Mouse (Mus musculus) heart, embryonic 10.5 days (tissue): ENCODE measurements around the gene Ppard. TPM values are rescaled to one million over a fixed set of nuclear protein-coding genes. Genes with fewer than 3 reads are reported as not detected.
A peak's percentile ranks its signal among the peaks of the same experiment; 100 is the strongest.
"Not testable (repeated sequence)": the region's sequence is repeated elsewhere in the genome, so short reads cannot be mapped to it uniquely, and the experiment has no call there.

ENCODE experiments used
- DNase-seq: peaks from one replicate; pipeline ENCODE4 v3.0.0-alpha.2; 2017; ENCODE audit warnings: low spot score
- H3K27ac ChIP-seq: fragments of 300-500 bp; sonication (generic); 2 replicates; pipeline ENCODE4 v1.5.1; 2016; ENCODE audit warnings: mild to moderate bottlenecking
- H3K27me3 ChIP-seq: fragments of 300-500 bp; sonication (generic); 2 replicates; pipeline ENCODE4 v1.6.1; 2016; ENCODE audit warnings: mild to moderate bottlenecking; ENCODE audit not compliant: poor library complexity, insufficient read depth, severe bottlenecking
- H3K36me3 ChIP-seq: fragments of 300-500 bp; sonication (generic); 2 replicates; pipeline ENCODE4 v1.6.1; 2016; ENCODE audit warnings: mild to moderate bottlenecking, moderate library complexity
- H3K4me1 ChIP-seq: fragments of 300-500 bp; sonication (generic); 2 replicates; pipeline ENCODE4 v1.6.1; 2016; ENCODE audit warnings: mild to moderate bottlenecking
- H3K4me3 ChIP-seq: fragments of 300-500 bp; sonication (generic); 2 replicates; pipeline ENCODE4 v1.5.1; 2016; ENCODE audit warnings: mild to moderate bottlenecking, moderate library complexity
- H3K9me3 ChIP-seq: fragments of 300-500 bp; sonication (generic); 2 replicates; pipeline ENCODE4 v1.6.1; 2016; ENCODE audit warnings: mild to moderate bottlenecking, moderate library complexity
- WGBS: fragments of 180-500 bp; shearing (Covaris S2); methylation state at CpG from one replicate; pipeline ENCODE4 v1.1.7; 2016; 5-methylcytosine and 5-hydroxymethylcytosine counted together
- polyA plus RNA-seq: library from polyadenylated mRNA; unstranded; fragments of >200 nt; fragmentation: Nextera tagmentation; extraction: Ambion mirVana; gene quantifications from 2 replicates; pipeline ENCODE4 v1.2.1, GENCODE M21; 2016

The Ppard gene
- polyA plus RNA-seq, 1 experiment from 2014 or later = 1.2 TPM

GRCm38 (mm10) chr17:28317091-28317490 lies 84.6 kb downstream of the Ppard start:
- DNase-seq = no peak
- no peak overlapping the region for H3K4me3 ChIP-seq
- H3K4me1 ChIP-seq = peaks cover 39% of the 10 kb centered on the region
- no peak overlapping the region; the same call in 1 of the 2 replicates for H3K27ac ChIP-seq
- peaks cover 60% of the 10 kb centered on the region for H3K36me3 ChIP-seq
- H3K27me3 ChIP-seq = no peaks in the 10 kb centered on the region
- no peaks in the 10 kb centered on the region for H3K9me3 ChIP-seq
- 75% methylated on average over 8 of the region's 8 CpGs for WGBS

GRCm38 (mm10) chr17:28317725-28318124 lies 85.2 kb downstream of the Ppard start:
- WGBS = 87% methylated on average over 9 of the region's 9 CpGs
- Histone ChIP-seq H3K27me3 (no peaks in the 10 kb centered on the region), H3K36me3 (peaks cover 66% of the 10 kb centered on the region), H3K9me3 (no peaks in the 10 kb centered on the region), H3K4me3 (no peak overlapping the region), H3K4me1 (peaks cover 35% of the 10 kb centered on the region), H3K27ac (no peak overlapping the region)
- DNase-seq = no peak

GRCm38 (mm10) chr17:28321700-28322099 lies 89.2 kb downstream of the Ppard start:
- no peaks in the 10 kb centered on the region for H3K9me3 ChIP-seq

GRCm38 (mm10) chr17:28323786-28324185 lies 91.3 kb downstream of the Ppard start:
- no peaks in the 10 kb centered on the region for H3K9me3 ChIP-seq
- H3K27ac ChIP-seq = no peak overlapping the region
- H3K27me3 ChIP-seq = no peaks in the 10 kb centered on the region
- DNase-seq = no peak
- WGBS = 88% methylated on average over 8 of the region's 8 CpGs
- H3K4me1 ChIP-seq = peaks cover 13% of the 10 kb centered on the region
- H3K4me3 ChIP-seq = no peak overlapping the region
- peaks cover 60% of the 10 kb centered on the region for H3K36me3 ChIP-seq

More at GRCm38 (mm10) chr17:28321700-28322099, 89.2 kb downstream of the Ppard start:
- Histone ChIP-seq H3K4me3 (no peak overlapping the region), H3K27me3 (no peaks in the 10 kb centered on the region), H3K36me3 (peaks cover 80% of the 10 kb centered on the region), H3K27ac (no peak overlapping the region), H3K4me1 (peaks cover 3% of the 10 kb centered on the region; the same call in 1 of the 2 replicates)
- DNase-seq = no peak
- whole genome bisulfite sequencing = 91% methylated on average over 4 of the region's 4 CpGs

- DNase-seq, H3K27ac ChIP-seq, H3K4me3 ChIP-seq, H3K27me3 ChIP-seq, H3K9me3 ChIP-seq: not testable (repeated sequence)
- WGBS = 93% methylated on average over 7 of the region's 7 CpGs
- H3K36me3 ChIP-seq = peaks cover 59% of the 10 kb centered on the region
- H3K4me1 ChIP-seq = peaks cover 14% of the 10 kb centered on the region
Observed at GRCm38 (mm10) chr17:28324416-28324815, 91.9 kb downstream of the Ppard start.

- 85% methylated on average over 8 of the region's 8 CpGs for WGBS
- Histone ChIP-seq H3K9me3 (no peaks in the 10 kb centered on the region), H3K4me1 (peaks cover 25% of the 10 kb centered on the region), H3K27me3 (no peaks in the 10 kb centered on the region), H3K4me3 (no peak overlapping the region), H3K36me3 (peaks cover 60% of the 10 kb centered on the region), H3K27ac (peak overlapping the region; percentile 33; the same call in 1 of the 2 replicates)
- DNase-seq = no peak
Observed at GRCm38 (mm10) chr17:28325751-28326150, 93.3 kb downstream of the Ppard start.

GRCm38 (mm10) chr17:28326951-28327350 lies 94.5 kb downstream of the Ppard start:
- DNase-seq = no peak
- no peaks in the 10 kb centered on the region for H3K27me3 ChIP-seq
- H3K4me3 ChIP-seq = no peak overlapping the region
- peak overlapping the region; percentile 98 for H3K27ac ChIP-seq
- H3K9me3 ChIP-seq = no peaks in the 10 kb centered on the region
- H3K4me1 ChIP-seq = peaks cover 37% of the 10 kb centered on the region
- 86% methylated on average over 3 of the region's 3 CpGs for WGBS
- peaks cover 62% of the 10 kb centered on the region for H3K36me3 ChIP-seq

- Histone ChIP-seq H3K27me3 (no peaks in the 10 kb centered on the region), H3K27ac (peak overlapping the region; percentile 98), H3K9me3 (no peaks in the 10 kb centered on the region), H3K4me3 (peak overlapping the region; percentile 96), H3K36me3 (peaks cover 62% of the 10 kb centered on the region), H3K4me1 (peaks cover 45% of the 10 kb centered on the region)
- no peak for DNase-seq
- WGBS = 12% methylated on average over 22 of the region's 22 CpGs
Observed at GRCm38 (mm10) chr17:28327673-28328325, 95.3 kb downstream of the Ppard start.

- Histone ChIP-seq H3K4me3 (peak within 1 kb of the TSS; percentile 96), H3K36me3 (peaks cover 67% of the 10 kb centered on the region), H3K9me3 (no peaks in the 10 kb centered on the region), H3K27ac (peak within 1 kb of the TSS; percentile 98), H3K4me1 (peaks cover 52% of the 10 kb centered on the region), H3K27me3 (no peaks in the 10 kb centered on the region)
- DNase-seq = peak; percentile 97
- WGBS = under 1% methylated on average over 67 of the region's 67 CpGs
Observed at GRCm38 (mm10) chr17:28328366-28328928, 95.9 kb downstream of the Ppard start, which contains the start of gene Rpl10a. Gene Rpl10a, plus strand, starts transcription at chr17:28328471.

GRCm38 (mm10) chr17:28328946-28329345 lies 96.4 kb downstream of the Ppard start:
- Histone ChIP-seq H3K27me3 (no peaks in the 10 kb centered on the region), H3K9me3 (no peaks in the 10 kb centered on the region), H3K27ac (peak overlapping the region; percentile 98), H3K4me1 (peaks cover 56% of the 10 kb centered on the region), H3K36me3 (peaks cover 69% of the 10 kb centered on the region), H3K4me3 (peak overlapping the region; percentile 96)
- DNase-seq = no peak
- under 1% methylated on average over 25 of the region's 25 CpGs for whole genome bisulfite sequencing

- H3K4me3 ChIP-seq = peak overlapping the region; percentile 96
- peaks cover 67% of the 10 kb centered on the region for H3K36me3 ChIP-seq
- DNase-seq = no peak
- no peaks in the 10 kb centered on the region for H3K9me3 ChIP-seq
- H3K4me1 ChIP-seq = peaks cover 62% of the 10 kb centered on the region
- 8% methylated on average over 4 of the region's 4 CpGs for WGBS
- no peaks in the 10 kb centered on the region for H3K27me3 ChIP-seq
- H3K27ac ChIP-seq = peak overlapping the region; percentile 98
Observed at GRCm38 (mm10) chr17:28329503-28330231, 97.2 kb downstream of the Ppard start.

- Histone ChIP-seq H3K27me3 (no peaks in the 10 kb centered on the region), H3K36me3 (peaks cover 67% of the 10 kb centered on the region), H3K4me3 (peak overlapping the region; percentile 96), H3K4me1 (peaks cover 64% of the 10 kb centered on the region), H3K9me3 (no peaks in the 10 kb centered on the region), H3K27ac (peak overlapping the region; percentile 98)
- no peak for DNase-seq
- whole genome bisulfite sequencing = 60% methylated on average over 2 of the region's 2 CpGs
Observed at GRCm38 (mm10) chr17:28330232-28330546, 97.7 kb downstream of the Ppard start.

- H3K4me3 ChIP-seq, H3K9me3 ChIP-seq, H3K27ac ChIP-seq, H3K27me3 ChIP-seq, DNase-seq: not testable (repeated sequence)
- WGBS = 73% methylated on average over 8 of the region's 8 CpGs
- peaks cover 65% of the 10 kb centered on the region for H3K4me1 ChIP-seq
- H3K36me3 ChIP-seq = peaks cover 67% of the 10 kb centered on the region
Observed at GRCm38 (mm10) chr17:28330590-28330989, 98.1 kb downstream of the Ppard start.
